Mouse (Mus musculus) cerebellum, adult 2 months (tissue): ENCODE data around the gene 4921501E09Rik.
A peak's percentile ranks its signal among the peaks of the same experiment; 100 is the strongest.

Experiments
- CTCF ChIP-seq: fragments of 200-500 bp; IDR thresholded peaks from 2 replicates; pipeline ENCODE4 v1.5.1; 2011; ENCODE audit warnings: low read depth, mild to moderate bottlenecking, control low read depth, low read length, moderate library complexity, borderline replicate concordance; ENCODE audit not compliant: insufficient read depth
- POLR2A ChIP-seq: fragments of 200-500 bp; IDR thresholded peaks from 2 replicates; pipeline ENCODE4 v1.6.1; 2011; ENCODE audit warnings: low read length, control low read depth, borderline replicate concordance; ENCODE audit not compliant: insufficient read depth

DNA sequence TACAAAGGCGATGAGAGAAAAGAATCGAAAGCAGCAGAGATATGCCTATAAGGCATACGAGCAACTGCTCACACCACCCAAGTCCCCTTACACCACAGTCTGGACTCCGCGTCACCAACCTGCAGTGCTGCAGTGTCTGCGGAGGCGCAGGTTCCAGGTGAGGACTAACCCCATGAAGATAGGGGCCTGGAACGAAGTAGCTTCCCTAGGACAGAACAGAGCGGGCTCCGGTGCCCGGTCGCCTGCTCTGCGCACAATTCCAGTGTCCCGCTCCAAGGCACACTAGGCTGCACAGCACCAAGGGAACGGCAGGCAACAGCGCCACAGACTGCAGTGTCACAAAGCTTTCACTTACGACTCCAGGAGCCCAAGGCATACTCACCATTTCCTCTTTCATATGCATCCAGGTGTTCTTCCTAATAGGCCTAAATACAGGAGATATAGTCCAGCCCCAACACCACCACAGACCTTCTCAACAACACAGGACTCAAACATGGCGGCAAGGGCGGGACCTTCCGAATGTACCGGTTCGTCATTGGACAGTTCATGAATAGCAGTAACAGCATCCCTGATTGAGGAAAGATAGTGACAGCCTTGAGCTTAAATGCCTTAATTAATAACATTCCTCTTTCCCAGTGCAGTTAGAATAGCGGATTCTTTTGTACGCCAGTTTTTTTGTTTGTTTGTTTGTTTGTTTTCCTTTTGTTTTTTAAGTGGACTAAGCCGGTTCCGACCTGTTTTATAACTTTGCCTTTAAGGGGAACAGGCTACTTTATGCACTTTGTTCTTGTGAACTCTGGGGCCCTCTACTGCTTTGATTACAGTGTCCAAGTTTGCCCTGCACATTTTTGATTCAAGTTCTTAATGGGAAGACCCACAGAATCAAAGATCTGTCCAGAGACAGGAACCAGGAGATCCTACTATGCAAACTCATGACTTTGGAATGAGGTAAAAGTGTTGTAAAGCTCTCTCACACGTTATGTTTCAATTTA, 34.7 kb downstream of the 4921501E09Rik start, which contains the start of gene Zfp763:
- TF ChIP-seq CTCF (no peak), POLR2A (peak; percentile 68; the same call in 1 of the 2 replicates)
